Mouse (Mus musculus) bone marrow macrophage, adult 2 months (primary cell): ENCODE results near the gene Foxd3. TPM values are rescaled to one million over a fixed set of nuclear protein-coding genes. Genes with fewer than 3 reads are reported as not detected.

Experiments used
- H3K27ac ChIP-seq: 2 replicates; pipeline ENCODE4 v1.5.1; 2012; ENCODE audit warnings: low read depth, low read length; ENCODE audit not compliant: insufficient read depth
- H3K4me1 ChIP-seq: 2 replicates; pipeline ENCODE4 v1.6.1; 2012; ENCODE audit warnings: low read length; ENCODE audit not compliant: control insufficient read depth, insufficient read depth
- H3K4me3 ChIP-seq: 2 replicates; pipeline ENCODE4 v1.5.1; 2012; ENCODE audit warnings: mild to moderate bottlenecking, low read length, moderate library complexity; ENCODE audit not compliant: insufficient read depth
- CTCF ChIP-seq: IDR thresholded peaks from 2 replicates; pipeline ENCODE4 v1.5.1; 2012; ENCODE audit warnings: low read depth, mild to moderate bottlenecking, low read length, moderate library complexity
- POLR2A ChIP-seq: IDR thresholded peaks from 2 replicates; pipeline ENCODE4 v1.6.1; 2012; ENCODE audit warnings: mild to moderate bottlenecking, low read depth, low read length, borderline replicate concordance
- polyA plus RNA-seq: library from polyadenylated mRNA; stranded (reverse); fragments of >200 nt; gene quantifications from 2 replicates; pipeline ENCODE4 v1.2.4, GENCODE M21; 2012; ENCODE audit not compliant: missing spikeins, insufficient read depth, insufficient read length

The Foxd3 gene
- polyA plus RNA-seq, 1 experiment: not detected

- Histone ChIP-seq H3K27ac (no peak overlapping the region), H3K4me3 (no peak overlapping the region), H3K4me1 (no peaks in the 10 kb centered on the region)
- TF ChIP-seq CTCF (peak; percentile 17; the same call in 1 of the 2 replicates), POLR2A (no peak)
Measured at GRCm38 (mm10) chr4:99650088-99650944, 5.8 kb upstream of the Foxd3 start.

- TF ChIP-seq CTCF: no peak
- no peak for TF ChIP-seq POLR2A
- no peak overlapping the region for H3K4me3 ChIP-seq
- no peaks in the 10 kb centered on the region for H3K4me1 ChIP-seq
- H3K27ac ChIP-seq: no peak overlapping the region
Measured at GRCm38 (mm10) chr4:99650945-99651690, 5.0 kb upstream of the Foxd3 start.

GRCm38 (mm10) chr4:99651823-99652450 lies 4.2 kb upstream of the Foxd3 start:
- no peak for TF ChIP-seq CTCF
- TF ChIP-seq POLR2A: no peak
- H3K4me3 ChIP-seq: no peak overlapping the region
- no peaks in the 10 kb centered on the region for H3K4me1 ChIP-seq
- H3K27ac ChIP-seq: no peak overlapping the region

GRCm38 (mm10) chr4:99652576-99653210 lies 3.4 kb upstream of the Foxd3 start:
- Histone ChIP-seq H3K4me1 (no peaks in the 10 kb centered on the region), H3K4me3 (no peak overlapping the region), H3K27ac (no peak overlapping the region)
- TF ChIP-seq CTCF (no peak), POLR2A (no peak)

- H3K4me1 ChIP-seq: no peaks in the 10 kb centered on the region
- TF ChIP-seq POLR2A (no peak), CTCF (no peak)
- no peak overlapping the region for H3K27ac ChIP-seq
- no peak overlapping the region for H3K4me3 ChIP-seq
Measured at GRCm38 (mm10) chr4:99653216-99653607, 2.9 kb upstream of the Foxd3 start.

- TF ChIP-seq CTCF (no peak), POLR2A (no peak)
- Histone ChIP-seq H3K27ac (no peak overlapping the region), H3K4me3 (no peak overlapping the region), H3K4me1 (no peaks in the 10 kb centered on the region)
Measured at GRCm38 (mm10) chr4:99653608-99654221, 2.4 kb upstream of the Foxd3 start.

- no peak overlapping the region for H3K4me3 ChIP-seq
- no peak overlapping the region for H3K27ac ChIP-seq
- no peaks in the 10 kb centered on the region for H3K4me1 ChIP-seq
- no peak for TF ChIP-seq CTCF
- TF ChIP-seq POLR2A: no peak
Measured at GRCm38 (mm10) chr4:99654621-99655296, 1.3 kb upstream of the Foxd3 start.

GRCm38 (mm10) chr4:99656605-99657429 lies 718 bp downstream of the Foxd3 start:
- Histone ChIP-seq H3K4me3 (peak overlapping the region; percentile 37), H3K27ac (no peak overlapping the region), H3K4me1 (no peaks in the 10 kb centered on the region)
- no peak for TF ChIP-seq CTCF
- TF ChIP-seq POLR2A: no peak
